Mouse (Mus musculus) lung, embryonic 15.5 days (tissue): ENCODE results near the gene Poldip2. TPM values are rescaled to one million over a fixed set of nuclear protein-coding genes. Genes with fewer than 3 reads are reported as not detected.

ENCODE experiments used
- ATAC-seq: fragments of 200-750 bp; cut with Nextera tagmentation; 2 replicates; pipeline ENCODE4 v1.8.0; 2017; ENCODE audit warnings: moderate number of reproducible peaks, borderline replicate concordance; ENCODE audit not compliant: low FRiP score, low TSS enrichment; ENCODE audit errors: extremely low read depth
- H3K27ac ChIP-seq: fragments of 300-500 bp; sonication (generic); 2 replicates; pipeline ENCODE4 v1.5.1; 2015; ENCODE audit warnings: moderate library complexity, mild to moderate bottlenecking, inconsistent platforms
- H3K27me3 ChIP-seq: fragments of 300-500 bp; sonication (generic); 2 replicates; pipeline ENCODE4 v1.6.1; 2015; ENCODE audit warnings: inconsistent platforms
- H3K36me3 ChIP-seq: fragments of 300-500 bp; sonication (generic); 2 replicates; pipeline ENCODE4 v1.6.1; 2015; ENCODE audit warnings: inconsistent platforms
- H3K4me1 ChIP-seq: fragments of 300-500 bp; sonication (generic); 2 replicates; pipeline ENCODE4 v1.6.1; 2015; ENCODE audit warnings: inconsistent platforms
- H3K4me2 ChIP-seq: fragments of 300-500 bp; sonication (generic); 2 replicates; pipeline ENCODE4 v1.6.1; 2015; ENCODE audit warnings: inconsistent platforms, mild to moderate bottlenecking, moderate library complexity
- H3K4me3 ChIP-seq: fragments of 300-500 bp; sonication (generic); 2 replicates; pipeline ENCODE4 v1.5.1; 2015; ENCODE audit warnings: mild to moderate bottlenecking, inconsistent platforms
- H3K9ac ChIP-seq: fragments of 300-500 bp; sonication (generic); 2 replicates; pipeline ENCODE4 v1.6.1; 2015; ENCODE audit warnings: inconsistent platforms
- H3K9me3 ChIP-seq: fragments of 300-500 bp; sonication (generic); 2 replicates; pipeline ENCODE4 v1.6.1; 2016; ENCODE audit warnings: inconsistent platforms
- WGBS: fragments of 180-500 bp; shearing (Covaris S2); methylation state at CpG from one replicate; pipeline ENCODE4 v1.1.7; 2015; 5-methylcytosine and 5-hydroxymethylcytosine counted together
- polyA plus RNA-seq: library from polyadenylated mRNA; unstranded; fragments of >200 nt; fragmentation: Nextera tagmentation; extraction: Ambion mirVana; gene quantifications from 2 replicates; pipeline ENCODE4 v1.2.1, GENCODE M21; 2015

The Poldip2 gene
- polyA plus RNA-seq: 158 TPM in 2 replicates

DNA sequence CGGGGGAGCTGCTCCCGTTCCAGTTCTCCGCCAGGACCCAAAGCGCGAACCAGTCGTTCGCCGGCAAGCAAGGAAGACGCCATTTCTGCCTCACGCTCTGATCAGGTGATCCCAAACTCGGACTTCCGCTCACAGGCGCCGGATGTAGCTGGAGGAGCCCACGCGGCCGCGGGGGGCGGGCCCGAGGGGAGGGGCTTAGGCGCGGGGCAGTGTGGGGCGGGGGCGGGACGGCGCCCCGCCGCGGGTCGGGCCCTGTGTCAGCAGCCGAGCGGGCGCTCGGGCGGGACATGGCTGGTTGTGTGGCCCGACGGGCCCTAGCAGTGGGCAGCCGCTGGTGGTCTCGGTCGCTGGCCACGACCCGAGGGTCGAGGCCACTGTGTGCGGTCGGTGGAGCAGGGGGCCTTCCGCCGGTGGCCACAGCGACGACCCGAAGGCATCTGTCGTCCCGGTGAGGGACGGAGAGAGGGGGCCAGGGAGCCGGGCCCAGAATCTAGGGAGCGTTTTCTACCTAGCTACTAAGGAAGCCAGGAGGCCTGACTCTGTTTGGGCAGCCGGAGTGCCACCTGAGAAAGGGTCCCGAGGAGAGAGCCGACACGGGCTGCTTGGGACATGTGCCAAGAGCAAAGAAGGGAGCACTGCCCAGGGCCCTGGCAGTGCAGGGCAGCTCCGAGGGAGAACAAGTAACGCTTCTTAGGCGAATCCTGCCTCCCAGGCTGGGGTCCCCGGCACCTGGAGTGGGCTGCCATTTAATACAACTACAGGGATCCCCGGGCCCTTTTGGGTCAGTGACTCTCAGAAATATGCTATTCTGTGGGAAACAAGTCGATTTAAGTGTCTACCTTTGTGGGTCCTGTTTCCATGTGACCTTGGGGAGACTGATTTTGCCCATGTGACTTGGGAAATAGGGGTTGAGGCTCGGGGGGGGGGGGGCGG is at the start of gene Poldip2, which contains the start of gene Tmem199:
TSS of gene Poldip2 (plus strand) at position 169 of the 933 bp plus-strand sequence.
TSS of gene Tmem199 (minus strand) at position 148 of the 933 bp plus-strand sequence.
- no peaks in the 10 kb centered on the region for H3K9me3 ChIP-seq
- ATAC-seq: peak; percentile 96
- peaks cover 17% of the 10 kb centered on the region for H3K4me1 ChIP-seq
- peak within 1 kb of the TSS; percentile 83 for H3K4me2 ChIP-seq
- peak within 1 kb of the TSS; percentile 74 for H3K27ac ChIP-seq
- H3K27me3 ChIP-seq: no peaks in the 10 kb centered on the region
- peak within 1 kb of the TSS; percentile 61 for H3K4me3 ChIP-seq
- peaks cover 56% of the 10 kb centered on the region for H3K36me3 ChIP-seq
- H3K9ac ChIP-seq: peak within 1 kb of the TSS; percentile 85
- WGBS: 0% methylated on average over 66 of the region's 67 CpGs

DNA sequence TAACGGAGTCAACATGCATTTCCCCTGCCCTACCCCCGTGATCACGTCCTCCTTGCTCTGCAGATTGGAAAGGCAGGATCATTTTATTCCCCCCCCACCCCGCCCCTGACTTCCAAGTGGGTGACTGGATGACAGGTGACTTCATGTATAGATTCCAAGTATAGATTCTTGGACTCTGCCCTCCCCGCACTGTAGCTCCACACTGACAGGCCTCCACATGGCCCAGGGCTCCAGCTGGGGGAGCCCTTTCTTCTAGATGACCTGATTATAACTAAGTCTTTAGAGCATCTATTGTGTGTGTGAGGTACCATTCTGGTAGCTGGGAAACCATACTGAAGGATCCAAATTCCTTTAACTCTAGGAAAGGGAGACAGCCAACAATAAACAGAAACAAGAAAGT is 49.3 kb upstream of the Poldip2 start:
- no peak for ATAC-seq
- Histone ChIP-seq H3K36me3 (no peaks in the 10 kb centered on the region), H3K9me3 (no peaks in the 10 kb centered on the region), H3K27me3 (no peaks in the 10 kb centered on the region), H3K27ac (no peak overlapping the region), H3K9ac (no peak overlapping the region), H3K4me3 (no peak overlapping the region), H3K4me2 (no peak overlapping the region), H3K4me1 (peaks cover 14% of the 10 kb centered on the region)
- 85% methylated on average over 5 of the region's 5 CpGs for WGBS

DNA sequence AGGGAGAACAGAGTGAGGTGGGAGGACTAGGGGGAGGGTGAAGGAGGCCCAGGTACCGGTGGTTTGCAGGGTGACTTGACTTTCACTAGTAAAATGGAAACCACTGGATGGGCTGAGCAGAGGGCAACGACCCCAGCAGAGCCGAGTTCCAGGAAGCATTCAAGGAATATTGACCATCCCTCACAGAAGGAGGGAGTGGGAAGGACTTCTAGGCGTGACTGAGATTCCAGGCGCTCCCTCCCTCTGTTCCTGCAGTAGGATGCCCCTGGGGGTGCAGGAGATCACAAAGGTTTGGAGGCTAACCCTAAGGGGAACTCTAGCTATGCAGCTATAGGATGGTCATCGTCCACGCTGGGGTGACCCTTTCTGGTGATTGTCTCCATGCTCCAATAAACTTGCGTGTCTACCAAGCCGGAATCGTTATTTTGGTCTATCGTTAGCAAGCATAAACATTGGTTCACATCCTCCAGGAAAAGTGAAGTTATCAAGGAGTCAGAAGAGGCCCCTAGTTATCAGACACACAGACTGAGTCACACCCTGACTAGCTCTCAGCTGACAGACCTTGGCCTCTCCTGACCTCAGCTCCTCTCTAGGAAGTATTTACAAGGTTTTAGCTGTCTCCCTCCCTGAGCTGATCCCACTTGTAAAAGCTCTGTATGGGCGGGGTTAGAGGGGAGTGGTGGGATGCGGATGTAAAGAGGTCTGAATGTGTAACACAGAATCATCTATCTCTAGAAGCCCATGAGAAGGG is 48.5 kb upstream of the Poldip2 start:
- no peak overlapping the region for H3K4me3 ChIP-seq
- H3K36me3 ChIP-seq: no peaks in the 10 kb centered on the region
- no peak overlapping the region for H3K4me2 ChIP-seq
- H3K9ac ChIP-seq: no peak overlapping the region
- no peaks in the 10 kb centered on the region for H3K9me3 ChIP-seq
- H3K27me3 ChIP-seq: no peaks in the 10 kb centered on the region
- WGBS: 54% methylated on average over 13 of the region's 13 CpGs
- H3K4me1 ChIP-seq: peaks cover 14% of the 10 kb centered on the region
- H3K27ac ChIP-seq: no peak overlapping the region
- no peak for ATAC-seq

DNA sequence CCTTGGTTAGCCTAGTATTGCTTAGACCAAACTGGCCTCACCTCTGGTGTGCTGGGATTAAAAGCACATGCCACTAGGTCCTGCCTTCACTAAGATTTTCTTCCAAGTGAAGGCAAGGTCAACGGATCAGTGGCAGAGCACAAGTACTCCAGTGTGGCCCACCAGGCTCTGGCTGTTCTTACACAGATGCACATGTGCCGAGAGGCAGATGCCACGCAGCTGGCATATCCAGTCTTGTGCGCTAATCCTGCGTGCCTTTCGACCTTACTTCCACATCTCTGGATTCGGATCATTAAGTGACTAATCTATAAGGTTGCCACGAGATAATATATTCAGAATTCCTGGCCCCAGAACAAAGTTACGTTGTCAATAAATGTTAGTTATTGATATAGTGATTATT is 46.9 kb upstream of the Poldip2 start:
- Histone ChIP-seq H3K4me1 (peaks cover 14% of the 10 kb centered on the region), H3K27ac (no peak overlapping the region; the same call in 1 of the 2 replicates), H3K9me3 (no peaks in the 10 kb centered on the region), H3K36me3 (no peaks in the 10 kb centered on the region), H3K4me3 (peak overlapping the region; percentile 85), H3K27me3 (no peaks in the 10 kb centered on the region), H3K9ac (peak overlapping the region; percentile 82; the same call in 1 of the 2 replicates), H3K4me2 (peak overlapping the region; percentile 95)
- 23% methylated on average over 9 of the region's 9 CpGs for WGBS
- ATAC-seq: no peak

DNA sequence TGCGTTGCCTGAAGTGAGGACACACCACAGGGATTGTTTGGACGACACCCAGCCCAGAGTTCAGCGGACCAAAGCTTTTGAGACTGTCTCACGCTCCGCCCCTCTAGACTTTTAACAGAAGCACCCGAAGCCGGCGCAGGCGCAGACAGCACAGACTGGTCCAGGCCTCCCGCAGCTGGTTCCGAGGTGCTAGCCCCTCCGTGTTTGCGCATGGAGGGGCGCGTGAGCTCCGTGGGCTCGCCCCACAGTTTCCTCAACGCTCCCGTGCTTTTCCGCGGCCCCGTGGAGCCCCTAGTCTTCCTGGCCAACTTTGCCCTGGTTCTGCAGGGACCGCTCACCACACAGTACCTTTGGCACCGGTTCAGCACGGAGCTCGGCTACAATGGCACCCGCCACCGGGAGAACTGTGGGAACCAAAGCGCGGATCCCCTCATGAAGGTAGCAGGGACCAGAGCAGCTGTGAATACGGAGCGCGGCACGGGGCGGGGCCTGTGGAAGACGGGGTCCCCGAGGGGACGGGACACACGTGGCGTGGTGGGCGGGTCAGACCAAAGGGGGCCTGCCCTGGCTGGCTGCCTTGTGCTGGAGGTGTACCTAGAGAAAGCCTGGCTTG is 46.3 kb upstream of the Poldip2 start, which contains the start of gene Slc46a1:
TSS of gene Slc46a1 (plus strand) at position 130 of the 613 bp plus-strand sequence.
- WGBS: under 1% methylated on average over 41 of the region's 41 CpGs
- Histone ChIP-seq H3K4me1 (peaks cover 14% of the 10 kb centered on the region), H3K9me3 (no peaks in the 10 kb centered on the region), H3K4me3 (peak within 1 kb of the TSS; percentile 85), H3K36me3 (no peaks in the 10 kb centered on the region), H3K27me3 (no peaks in the 10 kb centered on the region), H3K4me2 (peak within 1 kb of the TSS; percentile 95), H3K9ac (peak within 1 kb of the TSS; percentile 82), H3K27ac (peak within 1 kb of the TSS; percentile 95)
- peak; percentile 96 for ATAC-seq

DNA sequence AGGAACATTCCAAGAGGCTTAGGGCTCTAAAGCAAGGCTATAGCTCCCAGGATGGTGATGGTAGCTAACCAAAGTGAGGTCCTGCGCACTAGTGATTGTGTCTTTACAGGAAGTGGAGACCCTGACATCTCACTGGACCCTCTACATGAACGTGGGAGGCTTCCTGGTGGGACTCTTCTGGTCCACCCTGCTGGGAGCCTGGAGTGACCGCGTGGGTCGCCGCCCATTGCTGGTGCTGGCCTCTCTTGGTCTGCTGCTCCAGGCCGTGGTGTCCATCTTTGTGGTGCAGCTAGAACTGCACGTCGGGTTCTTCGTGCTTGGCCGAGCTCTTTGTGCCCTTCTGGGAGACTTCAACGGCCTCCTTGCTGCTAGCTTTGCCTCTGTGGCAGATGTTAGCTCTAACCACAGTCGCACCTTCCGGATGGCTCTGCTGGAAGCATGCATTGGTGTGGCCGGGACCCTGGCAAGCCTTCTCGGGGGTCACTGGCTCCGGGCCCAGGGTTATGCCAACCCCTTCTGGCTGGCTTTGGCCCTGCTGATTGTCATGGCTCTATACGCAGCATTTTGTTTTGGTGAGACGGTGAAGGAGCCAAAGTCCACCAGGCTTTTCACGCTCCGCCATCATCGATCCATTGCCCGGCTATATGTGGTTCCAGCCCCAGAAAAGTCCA is 45.6 kb upstream of the Poldip2 start:
- peak; percentile 6; the same call in 1 of the 2 replicates for ATAC-seq
- 70% methylated on average over 23 of the region's 23 CpGs for WGBS

DNA sequence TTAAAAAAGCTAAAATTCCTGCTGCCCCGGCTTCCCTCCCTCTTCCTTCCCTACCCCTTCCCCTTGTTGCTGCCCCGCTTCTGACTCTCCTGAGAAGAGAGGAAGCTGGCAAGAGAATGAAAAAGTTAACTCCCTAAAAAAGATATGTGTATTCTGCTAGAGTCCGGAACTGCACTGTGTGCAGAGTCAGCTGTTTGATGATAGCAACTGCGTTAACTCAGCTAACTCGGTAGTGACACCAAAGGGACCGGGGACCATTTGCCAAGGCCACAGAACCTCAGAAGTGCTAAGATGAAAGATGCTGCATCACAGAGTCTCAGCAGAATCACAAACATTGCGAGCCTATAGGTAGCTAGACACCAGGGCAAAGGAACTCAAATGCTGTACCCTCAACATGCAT is 44.5 kb upstream of the Poldip2 start:
- Histone ChIP-seq H3K4me1 (peaks cover 14% of the 10 kb centered on the region), H3K4me3 (no peak overlapping the region), H3K27ac (no peak overlapping the region), H3K9ac (no peak overlapping the region), H3K27me3 (no peaks in the 10 kb centered on the region), H3K9me3 (no peaks in the 10 kb centered on the region), H3K4me2 (no peak overlapping the region), H3K36me3 (no peaks in the 10 kb centered on the region)
- 66% methylated on average over 7 of the region's 7 CpGs for WGBS
- no peak for ATAC-seq

More for the DNA sequence above, 45.6 kb upstream of the Poldip2 start:
- peaks cover 14% of the 10 kb centered on the region for H3K4me1 ChIP-seq
- peak overlapping the region; percentile 82; the same call in 1 of the 2 replicates for H3K9ac ChIP-seq
- H3K27ac ChIP-seq: peak overlapping the region; percentile 95
- H3K36me3 ChIP-seq: no peaks in the 10 kb centered on the region
- H3K9me3 ChIP-seq: no peaks in the 10 kb centered on the region
- H3K4me3 ChIP-seq: peak overlapping the region; percentile 85
- peak overlapping the region; percentile 95 for H3K4me2 ChIP-seq
- H3K27me3 ChIP-seq: no peaks in the 10 kb centered on the region

DNA sequence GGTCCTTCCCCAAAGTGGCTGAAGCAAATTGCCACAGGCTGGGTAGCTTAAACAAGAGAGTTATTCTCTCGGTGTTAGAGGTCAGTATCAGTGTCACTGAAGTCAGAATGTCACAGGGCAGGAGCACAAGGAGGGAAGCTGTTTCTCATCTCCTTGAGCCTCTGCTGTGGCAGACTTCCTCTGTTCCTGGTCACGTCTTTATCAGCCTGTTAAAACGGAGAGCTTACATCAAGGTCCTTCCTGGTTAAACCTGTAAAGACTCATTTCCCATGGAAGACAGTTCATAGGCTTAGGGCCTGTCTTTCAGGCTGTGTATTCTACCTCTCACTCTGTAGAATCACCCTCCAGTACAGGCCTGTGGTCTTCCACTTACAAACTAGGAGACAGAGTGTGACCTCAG is 44.1 kb upstream of the Poldip2 start:
- Histone ChIP-seq H3K36me3 (no peaks in the 10 kb centered on the region), H3K9ac (no peak overlapping the region), H3K4me3 (no peak overlapping the region), H3K4me2 (no peak overlapping the region), H3K27ac (no peak overlapping the region), H3K4me1 (peaks cover 14% of the 10 kb centered on the region), H3K27me3 (no peaks in the 10 kb centered on the region), H3K9me3 (no peaks in the 10 kb centered on the region)
- no peak for ATAC-seq
- 41% methylated on average over 3 of the region's 3 CpGs for WGBS

DNA sequence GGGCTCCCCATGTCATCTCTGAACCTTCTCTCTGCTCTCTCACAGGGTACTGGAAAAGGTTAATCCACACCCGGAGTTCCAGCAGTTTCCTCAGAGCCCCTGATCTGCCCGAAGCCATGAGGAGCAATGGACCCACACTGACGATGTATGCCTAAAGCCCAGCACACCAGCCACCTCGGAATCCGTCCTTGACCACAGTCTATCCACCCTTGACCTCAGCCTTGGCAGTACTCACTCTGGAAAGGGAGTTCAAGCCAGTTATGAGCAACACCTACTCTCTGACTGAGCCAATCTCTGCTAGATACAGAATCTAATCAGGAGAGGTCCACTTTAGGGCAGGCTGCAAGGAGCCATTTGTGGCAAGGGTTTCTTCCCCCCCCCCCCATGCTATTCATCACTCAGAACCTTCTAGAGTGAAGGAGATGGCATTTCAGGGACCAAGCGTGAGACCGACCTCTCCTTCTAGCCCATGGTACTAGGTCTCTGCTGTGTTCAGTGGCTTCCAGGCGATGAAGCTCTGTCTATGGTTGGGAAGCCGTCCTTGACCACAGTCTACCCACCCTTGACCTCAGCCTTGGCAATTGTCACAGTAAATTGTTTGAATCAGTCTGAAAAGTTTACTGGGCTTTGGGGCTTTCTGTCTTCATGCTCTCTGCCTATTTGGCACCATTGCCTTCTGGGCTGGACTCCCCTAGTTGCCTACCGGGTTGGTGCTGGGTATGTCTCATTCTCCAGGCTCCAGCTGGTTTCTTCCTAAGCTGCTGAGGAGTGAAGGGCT is 40.5 kb upstream of the Poldip2 start:
- Histone ChIP-seq H3K9me3 (no peaks in the 10 kb centered on the region), H3K4me3 (no peak overlapping the region), H3K4me1 (peaks cover 1% of the 10 kb centered on the region), H3K27ac (no peak overlapping the region), H3K4me2 (no peak overlapping the region), H3K27me3 (no peaks in the 10 kb centered on the region), H3K36me3 (no peaks in the 10 kb centered on the region), H3K9ac (no peak overlapping the region)
- ATAC-seq: no peak
- 86% methylated on average over 10 of the region's 10 CpGs for WGBS

DNA sequence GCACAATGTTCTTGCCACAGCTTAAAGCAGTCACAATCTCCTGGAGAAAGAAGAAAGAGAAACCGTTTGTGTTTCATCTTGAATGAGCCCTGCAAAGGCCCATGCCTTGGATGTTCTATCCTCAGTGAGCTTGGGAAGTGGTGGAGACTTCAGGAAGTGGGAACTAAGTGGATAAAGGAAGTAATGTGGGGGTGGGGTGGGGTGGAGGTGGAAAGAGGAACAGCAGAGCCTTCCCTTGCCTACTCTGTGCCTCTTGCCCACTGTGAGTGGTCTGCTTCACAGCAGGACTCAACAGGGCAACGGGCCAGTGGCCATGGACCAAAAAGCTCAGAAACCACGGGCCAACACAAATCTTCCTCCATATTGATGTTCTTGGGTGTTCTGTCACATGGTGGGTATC is 36.7 kb upstream of the Poldip2 start:
- no peaks in the 10 kb centered on the region for H3K9me3 ChIP-seq
- no peaks in the 10 kb centered on the region for H3K36me3 ChIP-seq
- WGBS: 79% methylated on average over 3 of the region's 3 CpGs
- no peak overlapping the region for H3K4me3 ChIP-seq
- ATAC-seq: no peak
- H3K27me3 ChIP-seq: no peaks in the 10 kb centered on the region
- H3K4me2 ChIP-seq: no peak overlapping the region
- no peak overlapping the region for H3K27ac ChIP-seq
- H3K4me1 ChIP-seq: no peaks in the 10 kb centered on the region
- H3K9ac ChIP-seq: no peak overlapping the region
